Mouse (Mus musculus) C2C12 (cell line): Measurements from ENCODE around the gene Bmp2. TPM values are rescaled to one million over a fixed set of nuclear protein-coding genes. Genes with fewer than 3 reads are reported as not detected.

ENCODE experiments used
- H3K27me3 ChIP-seq: one replicate; pipeline ENCODE4 v1.6.1; 2011; ENCODE audit not compliant: control insufficient read depth, insufficient read depth, insufficient read length
- H3K36me3 ChIP-seq: one replicate; pipeline ENCODE4 v1.6.1; 2011; ENCODE audit not compliant: control insufficient read depth, insufficient read depth
- H3K4me3 ChIP-seq: one replicate; pipeline ENCODE4 v1.5.1; 2011; ENCODE audit warnings: mild to moderate bottlenecking, control low read depth; ENCODE audit not compliant: poor library complexity, insufficient read depth, severe bottlenecking
- H3K79me2 ChIP-seq: one replicate; pipeline ENCODE4 v1.6.1; 2011; ENCODE audit not compliant: control insufficient read depth, insufficient read depth
- H3K79me3 ChIP-seq: one replicate; pipeline ENCODE4 v1.6.1; 2011; ENCODE audit warnings: low read depth, control low read depth
- H3ac ChIP-seq: one replicate; pipeline ENCODE3; 2011; ENCODE audit warnings: low read depth; ENCODE audit not compliant: control insufficient read depth, insufficient read length
- CEBPB ChIP-seq: IDR thresholded peaks from one replicate; pipeline ENCODE4 v1.6.1; 2011; ENCODE audit warnings: low read depth, mild to moderate bottlenecking, control low read depth, moderate library complexity
- CTCF ChIP-seq: IDR thresholded peaks from one replicate; pipeline ENCODE4 v1.5.1; 2011; ENCODE audit not compliant: control insufficient read depth, insufficient read depth, insufficient read length
- FOSL1 ChIP-seq: IDR thresholded peaks from one replicate; pipeline ENCODE4 v1.8.0; 2011; ENCODE audit warnings: mild to moderate bottlenecking, low read length; ENCODE audit not compliant: poor library complexity, insufficient read depth, severe bottlenecking
- MAX ChIP-seq: IDR thresholded peaks from one replicate; pipeline ENCODE4 v1.6.1; 2011; ENCODE audit warnings: mild to moderate bottlenecking, control low read depth
- MYOD1 ChIP-seq: IDR thresholded peaks from one replicate; pipeline ENCODE4 v1.6.1; 2011; ENCODE audit warnings: low read depth; ENCODE audit not compliant: control insufficient read depth, insufficient read length
- MYOG ChIP-seq: IDR thresholded peaks from one replicate; pipeline ENCODE4 v1.6.1; 2011; ENCODE audit not compliant: control insufficient read depth, insufficient read length; ENCODE audit errors: extremely low read depth
- USF1 ChIP-seq: IDR thresholded peaks from one replicate; pipeline ENCODE4 v1.6.1; 2011; ENCODE audit warnings: low read depth, mild to moderate bottlenecking, control low read depth, moderate library complexity
- polyA plus RNA-seq: library from polyadenylated mRNA; unstranded; fragments of >200 nt; fragmentation: generic; extraction: Trizol; gene quantifications from one replicate; pipeline ENCODE4 v1.2.1, GENCODE M21; 2012; ENCODE audit warnings: missing spikeins

Bmp2 gene
- polyA plus RNA-seq, 1 experiment: 0.16 TPM

GRCm38 (mm10) chr2:133529396-133529795 lies 22.6 kb upstream of the Bmp2 start:
- H3K79me2 ChIP-seq: no peaks in the 10 kb centered on the region
- no peak overlapping the region for H3K4me3 ChIP-seq
- H3K27me3 ChIP-seq: no peaks in the 10 kb centered on the region
- no peak overlapping the region for H3ac ChIP-seq
- TF ChIP-seq CEBPB: no peak
- no peak for TF ChIP-seq FOSL1
- TF ChIP-seq MYOG: no peak
- no peak for TF ChIP-seq USF1
- no peak for TF ChIP-seq MYOD1
- no peak for TF ChIP-seq MAX
- no peak for TF ChIP-seq CTCF
- no peaks in the 10 kb centered on the region for H3K36me3 ChIP-seq
- no peaks in the 10 kb centered on the region for H3K79me3 ChIP-seq

GRCm38 (mm10) chr2:133533073-133533472 lies 18.9 kb upstream of the Bmp2 start:
- H3K79me3 ChIP-seq: no peaks in the 10 kb centered on the region
- H3K79me2 ChIP-seq: no peaks in the 10 kb centered on the region
- no peak overlapping the region for H3ac ChIP-seq
- H3K36me3 ChIP-seq: no peaks in the 10 kb centered on the region
- H3K4me3 ChIP-seq: no peak overlapping the region
- TF ChIP-seq MYOG: no peak
- no peak for TF ChIP-seq CTCF
- TF ChIP-seq CEBPB: no peak
- no peak for TF ChIP-seq FOSL1
- no peak for TF ChIP-seq MAX
- no peaks in the 10 kb centered on the region for H3K27me3 ChIP-seq

GRCm38 (mm10) chr2:133535481-133535880 lies 16.5 kb upstream of the Bmp2 start:
- no peaks in the 10 kb centered on the region for H3K27me3 ChIP-seq
- no peak overlapping the region for H3ac ChIP-seq
- no peaks in the 10 kb centered on the region for H3K36me3 ChIP-seq
- no peak overlapping the region for H3K4me3 ChIP-seq
- no peaks in the 10 kb centered on the region for H3K79me3 ChIP-seq
- H3K79me2 ChIP-seq: no peaks in the 10 kb centered on the region
- no peak for TF ChIP-seq CEBPB
- TF ChIP-seq CTCF: no peak
- TF ChIP-seq FOSL1: no peak
- no peak for TF ChIP-seq MYOD1
- TF ChIP-seq MYOG: no peak
- TF ChIP-seq MAX: no peak
- TF ChIP-seq USF1: no peak

GRCm38 (mm10) chr2:133536812-133537211 lies 15.1 kb upstream of the Bmp2 start:
- Histone ChIP-seq H3K27me3 (no peaks in the 10 kb centered on the region), H3K4me3 (no peak overlapping the region)
- TF ChIP-seq USF1 (no peak), FOSL1 (no peak), CTCF (no peak), CEBPB (no peak), MYOG (no peak), MAX (no peak), MYOD1 (no peak)

GRCm38 (mm10) chr2:133540702-133541101 lies 11.3 kb upstream of the Bmp2 start:
- no peak overlapping the region for H3K4me3 ChIP-seq
- H3K36me3 ChIP-seq: no peaks in the 10 kb centered on the region
- H3K79me3 ChIP-seq: no peaks in the 10 kb centered on the region
- H3K27me3 ChIP-seq: no peaks in the 10 kb centered on the region
- no peak overlapping the region for H3ac ChIP-seq
- no peaks in the 10 kb centered on the region for H3K79me2 ChIP-seq
- TF ChIP-seq MYOG: no peak
- TF ChIP-seq CEBPB: no peak
- TF ChIP-seq MAX: no peak
- no peak for TF ChIP-seq CTCF

More at GRCm38 (mm10) chr2:133536812-133537211, 15.1 kb upstream of the Bmp2 start:
- no peak overlapping the region for H3ac ChIP-seq
- H3K79me2 ChIP-seq: no peaks in the 10 kb centered on the region
- no peaks in the 10 kb centered on the region for H3K36me3 ChIP-seq
- no peaks in the 10 kb centered on the region for H3K79me3 ChIP-seq

- no peak for TF ChIP-seq CEBPB
- no peak for TF ChIP-seq MYOG
- TF ChIP-seq MAX: no peak
- H3ac ChIP-seq: no peak overlapping the region
Observed at GRCm38 (mm10) chr2:133550238-133550682, 1.7 kb upstream of the Bmp2 start.

More at GRCm38 (mm10) chr2:133550238-133550682, 1.7 kb upstream of the Bmp2 start:
- Histone ChIP-seq H3K36me3 (no peaks in the 10 kb centered on the region), H3K27me3 (no peaks in the 10 kb centered on the region), H3K79me3 (no peaks in the 10 kb centered on the region), H3K79me2 (no peaks in the 10 kb centered on the region), H3K4me3 (no peak overlapping the region)
